Mouse (Mus musculus): ENCODE data around the gene Mtss1l.

DNA sequence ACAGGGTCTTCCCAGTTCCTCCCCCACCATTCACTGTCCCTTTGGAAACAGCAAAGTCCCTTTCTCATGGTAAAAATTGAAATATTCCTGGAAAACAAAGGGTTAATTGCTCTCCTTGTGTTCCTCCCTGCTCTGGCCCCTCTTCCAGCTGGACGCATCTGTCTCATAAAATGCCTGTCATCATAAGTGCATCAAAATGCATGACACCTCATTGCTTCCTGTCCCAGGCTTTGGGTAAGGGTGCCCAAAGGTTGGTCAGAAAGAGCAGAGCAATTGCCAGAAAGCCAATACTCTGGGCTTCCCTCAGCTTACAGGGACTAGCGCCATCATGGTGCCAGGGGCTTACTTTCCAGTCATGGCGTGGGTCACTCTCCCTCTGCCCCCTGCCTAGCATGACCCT lies 10.7 kb upstream of the Mtss1l start:
- TF ChIP-seq CTCF (IDR thresholded peaks at IDR 0.05; ENCODE audit: extremely low read depth, insufficient read depth, low read length) (no peak), POLR2A (IDR thresholded peaks at IDR 0.05; ENCODE audit: extremely low read depth, insufficient read depth, low read length) (no peak)
